24 mouse cellular contexts compared by ENCODE assay signal in the genomic region with DNA sequence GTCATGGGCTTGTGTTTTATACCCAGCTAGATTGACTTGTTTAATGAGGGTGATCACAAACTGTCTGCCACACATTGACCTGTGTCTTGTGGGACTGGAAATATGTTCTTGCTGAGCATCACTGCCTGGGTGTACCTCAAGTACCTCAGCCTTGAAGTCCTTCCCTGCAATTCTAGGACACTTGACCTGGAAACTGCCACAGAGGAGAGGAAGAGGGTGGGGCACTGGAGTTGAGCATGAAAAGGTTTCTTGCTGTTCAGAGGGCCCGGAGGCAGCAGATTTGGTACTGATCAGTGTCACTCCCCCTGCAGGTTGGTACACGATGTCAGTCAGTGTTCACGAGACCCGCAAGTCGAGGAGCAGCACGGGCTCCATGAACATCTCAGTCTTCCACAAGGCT. TPM values are rescaled to one million over a fixed set of nuclear protein-coding genes. Genes with fewer than 3 reads are reported as not detected.
DNase-seq lines count a peak whose midpoint lies in the region; ATAC-seq and TF ChIP-seq lines count a peak whose summit lies in the region.
"Had no signal": no experiment of that assay in that cellular context is flagged by ENCODE, and none has a peak within 500 bp of the region (broad histone marks: within the 10 kb centered on the region; RNA-seq: fewer than 3 reads in every experiment).

No protein-coding gene starts in this region.

- peaks cover 1% of the 10 kb centered on the region; the same call in 1 of the 2 replicates for H3K4me1 ChIP-seq in lung, adult 2 months (ENCODE audit: control insufficient read depth, insufficient read depth, low read length)
- peaks cover 84% of the 10 kb centered on the region for H3K4me1 ChIP-seq in megakaryocyte, embryonic 14.5 days
- H3K4me1 ChIP-seq: embryonic facial prominence, embryonic 10.5 days; forebrain, embryonic 15.5 days; heart, embryonic 10.5 days had no signal

- no peak overlapping the region for H3K4me3 ChIP-seq in lung, adult 2 months (replicated peaks; ENCODE audit: extremely low read depth, low read depth, low read length)
- peak overlapping the region; percentile 25 for H3K4me3 ChIP-seq in megakaryocyte, embryonic 14.5 days (replicated peaks)
- H3K4me3 ChIP-seq: embryonic facial prominence, embryonic 10.5 days; embryonic facial prominence, embryonic 13.5 days; erythroblast, embryonic 14.5 days; forebrain, embryonic 12.5 days; forebrain, embryonic 15.5 days; heart, adult 2 months; heart, embryonic 10.5 days; heart, embryonic 13.5 days had no signal

- peaks cover 74% of the 10 kb centered on the region for H3K36me3 ChIP-seq in megakaryocyte, embryonic 14.5 days (replicated peaks; ENCODE audit: low read length)

- WGBS in lung, adult 2 months = 80% methylated on average over 6 of the region's 6 CpGs

- no peak for ATAC-seq in megakaryocyte, adult 5-6 weeks (ENCODE audit: poor library complexity, severe bottlenecking)
- ATAC-seq: CD4-positive, CD25-positive, alpha-beta regulatory T cell, adult 4 months; forebrain, embryonic 15.5 days; hindbrain, postnatal 0 days had no signal

- no peak for TF ChIP-seq CTCF in lung, adult 2 months (IDR thresholded peaks at IDR 0.05; ENCODE audit: insufficient read depth, low read length)

- H3K9me3 ChIP-seq in megakaryocyte, embryonic 14.5 days = no peaks in the 10 kb centered on the region
- H3K9me3 ChIP-seq: embryonic facial prominence, embryonic 13.5 days; forebrain, embryonic 12.5 days; forebrain, embryonic 15.5 days; heart, embryonic 10.5 days had no signal

- H3K27me3 ChIP-seq in megakaryocyte, embryonic 14.5 days (replicated peaks) = no peaks in the 10 kb centered on the region
- H3K27me3 ChIP-seq: embryonic facial prominence, embryonic 13.5 days; forebrain, embryonic 12.5 days; forebrain, embryonic 15.5 days; heart, embryonic 13.5 days had no signal

- no peak for TF ChIP-seq POLR2A in lung, adult 2 months (IDR thresholded peaks at IDR 0.05; ENCODE audit: borderline replicate concordance, extremely low read depth, low read depth, low read length)

- DNase-seq in lung, adult 18-20 months = peak; percentile 51 to 74
- no peak for DNase-seq in lung, adult 2 months
- DNase-seq in lung, postnatal 36 days = peak; percentile 71
- no peak for DNase-seq in T-cell, adult 2 months (ENCODE audit: low spot score)
- DNase-seq: adrenal gland, postnatal 10 days; adrenal gland, postnatal 36 days; cerebellum, adult 2 months; cerebellum, postnatal 36 days; embryo, embryonic 11 days; gastrocnemius, postnatal 36 days; heart, adult 2 months; heart, postnatal 14 days; heart, postnatal 4 days had no signal

RNA-seq across cellular contexts. Expression of gene Klhl25, which starts 16.9 kb away (rescaled TPM):
- 21.9 and 26.5 TPM in 2 replicates for polyA plus RNA-seq in lung, adult 2 months (2012; rRNA removed)
- 2.8 and 11.9 TPM in 2 replicates for polyA plus RNA-seq in megakaryocyte, embryonic 14.5 days (2012; ENCODE audit: insufficient read depth, low replicate concordance)
- 6.4 and 7.6 TPM in 2 replicates for total RNA-seq in megakaryocyte, adult 5-6 weeks (2015)
- total RNA-seq in megakaryocyte, adult 5-6 weeks (2017) = 11.4 and 12.6 TPM in 2 replicates

Comparison
In these comparisons a context has a peak if more than half of its experiments do, and no peak if none do; other contexts are left out.
1. DNase-seq: peak in lung, adult 18-20 months (2 of 2) and lung, postnatal 36 days (single experiment); none in lung, adult 2 months (single experiment) and T-cell, adult 2 months (single experiment).